ENCODE assay signal across 9 mouse cellular contexts in genomic region chr8:123185566-123186409, GRCm38 (mm10). TPM values are rescaled to one million over a fixed set of nuclear protein-coding genes. Genes with fewer than 3 reads are reported as not detected.
DNase-seq lines count a peak whose midpoint lies in the region; ATAC-seq lines count a peak whose summit lies in the region.
"Had no signal": no experiment of that assay in that cellular context is flagged by ENCODE, and none has a peak within 500 bp of the region (broad histone marks: within the 10 kb centered on the region; RNA-seq: fewer than 3 reads in every experiment).

TSS of gene Dpep1 (plus strand) at chr8:123186242.

- no peak for DNase-seq in adrenal gland, adult 2 months
- DNase-seq in forelimb bud, embryonic 11.5 days (ENCODE audit: low read depth, low spot score), result peak; percentile 68
- DNase-seq in intestine, embryonic 14.5 days (ENCODE audit: low spot score), result peak; percentile 55
- DNase-seq in frontal cortex, adult 2 months (ENCODE audit: extremely low spot score in 1 of 2, low spot score in 1 of 2), result no peak
- no peak for DNase-seq in left cerebral cortex, postnatal 25 days (ENCODE audit: low spot score in 2 of 2)
- no peak for DNase-seq in cerebellum, adult 9-10 months
- DNase-seq in Muller cell, postnatal 12 days (ENCODE audit: inconsistent ontology term), result no peak

- H3K27ac ChIP-seq in intestine, embryonic 14.5 days (ENCODE audit: low read depth), result peak within 1 kb of the TSS; percentile 43; the same call in 1 of the 2 replicates
- peak within 1 kb of the TSS; percentile 65 for H3K27ac ChIP-seq in lung, embryonic 15.5 days

- peak within 1 kb of the TSS; percentile 32; the same call in 1 of the 2 replicates for H3K9ac ChIP-seq in intestine, embryonic 14.5 days (ENCODE audit: low read length)
- H3K9ac ChIP-seq in lung, embryonic 15.5 days, result no peak within 1 kb of the TSS

- H3K27me3 ChIP-seq in intestine, embryonic 14.5 days (replicated peaks; ENCODE audit: control insufficient read depth, insufficient read depth, low read length), result no peaks in the 10 kb centered on the region
- no peaks in the 10 kb centered on the region for H3K27me3 ChIP-seq in lung, embryonic 15.5 days

- ATAC-seq in intestine, embryonic 14.5 days (replicated peaks; ENCODE audit: low FRiP score, low TSS enrichment, low read depth), result 0 out of 2 replicates have a peak, but pooled peaks have one; percentile 10
- ATAC-seq in lung, embryonic 15.5 days (ENCODE audit: borderline replicate concordance, extremely low read depth, low FRiP score, low TSS enrichment), result peak; percentile 61

- H3K9me3 ChIP-seq in intestine, embryonic 14.5 days (ENCODE audit: control insufficient read depth, low read length), result no peaks in the 10 kb centered on the region
- no peaks in the 10 kb centered on the region for H3K9me3 ChIP-seq in lung, embryonic 15.5 days
- H3K9me3 ChIP-seq: G1E had no signal

- WGBS in intestine, embryonic 14.5 days, result 20% methylated on average over 19 of the region's 19 CpGs
- 10% methylated on average over 19 of the region's 19 CpGs for WGBS in lung, embryonic 15.5 days

- intact Hi-C loops in left cerebral cortex, postnatal 25 days (cut with DNase I), result no loop called here

- H3K36me3 ChIP-seq in intestine, embryonic 14.5 days (ENCODE audit: control insufficient read depth, insufficient read depth, low read length), result no peaks in the 10 kb centered on the region
- H3K36me3 ChIP-seq in lung, embryonic 15.5 days, result no peaks in the 10 kb centered on the region
- H3K36me3 ChIP-seq: G1E had no signal

- no peak within 1 kb of the TSS for H3K4me3 ChIP-seq in intestine, embryonic 14.5 days (ENCODE audit: low read depth, low read length)
- no peak within 1 kb of the TSS for H3K4me3 ChIP-seq in lung, embryonic 15.5 days

- H3K4me1 ChIP-seq in intestine, embryonic 14.5 days (replicated peaks; ENCODE audit: control insufficient read depth, insufficient read depth, low read length), result peaks cover 11% of the 10 kb centered on the region
- peaks cover 29% of the 10 kb centered on the region for H3K4me1 ChIP-seq in lung, embryonic 15.5 days

- no peak within 1 kb of the TSS for H3K4me2 ChIP-seq in intestine, embryonic 14.5 days (ENCODE audit: low read length)
- peak within 1 kb of the TSS; percentile 10; the same call in 1 of the 2 replicates for H3K4me2 ChIP-seq in lung, embryonic 15.5 days

RNA-seq across cellular contexts. Expression of gene Dpep1, which starts in this region (rescaled TPM):
- 10 to 100 TPM; 52.8 to 57.4 TPM for total RNA-seq in adrenal gland, adult 2 months (2021)
- 50.3 and 62.4 TPM in 2 replicates for polyA plus RNA-seq in adrenal gland, adult 2 months (2012; rRNA removed)
- polyA plus RNA-seq in intestine, embryonic 14.5 days (2014; fragmentation: Nextera tagmentation; extraction: Ambion mirVana), result 0.28 and 1.3 TPM in 2 replicates
- polyA plus RNA-seq in lung, embryonic 15.5 days (2015; fragmentation: Nextera tagmentation; extraction: Ambion mirVana), result 4.5 and 6.1 TPM in 2 replicates
- polyA plus RNA-seq in frontal cortex, adult 2 months (2012; rRNA removed), result 0.21 and 0.36 TPM in 2 replicates
- not detected for total RNA-seq in left cerebral cortex, postnatal 25 days (2021)
- polyA plus RNA-seq: G1E had no signal

Comparison
In these comparisons a context has a peak if more than half of its experiments do, and no peak if none do; other contexts are left out.
1. RNA of gene Dpep1 (total RNA-seq): 52.8 to 57.4 TPM in adrenal gland, adult 2 months; not detected in left cerebral cortex, postnatal 25 days; every median in the first group is over 10 times any median in the second.
2. DNase-seq: peak in forelimb bud, embryonic 11.5 days (single experiment) and intestine, embryonic 14.5 days (single experiment); none in adrenal gland, adult 2 months (single experiment), frontal cortex, adult 2 months (0 of 2), left cerebral cortex, postnatal 25 days (0 of 2), cerebellum, adult 9-10 months (single experiment) and Muller cell, postnatal 12 days (single experiment).